Mouse (Mus musculus): ENCODE results near the gene Grid2. TPM values are rescaled to one million over a fixed set of nuclear protein-coding genes. Genes with fewer than 3 reads are reported as not detected.
"Not testable (repeated sequence)": the region's sequence is repeated elsewhere in the genome, so short reads cannot be mapped to it uniquely, and the experiment has no call there.

The Grid2 gene
- total RNA-seq (2022), result 1 to 10 TPM in 1 of 4 experiments, under 1 TPM in 2, not detected in 1; 0.03 to 1.5 (median 0.22) TPM

DNA sequence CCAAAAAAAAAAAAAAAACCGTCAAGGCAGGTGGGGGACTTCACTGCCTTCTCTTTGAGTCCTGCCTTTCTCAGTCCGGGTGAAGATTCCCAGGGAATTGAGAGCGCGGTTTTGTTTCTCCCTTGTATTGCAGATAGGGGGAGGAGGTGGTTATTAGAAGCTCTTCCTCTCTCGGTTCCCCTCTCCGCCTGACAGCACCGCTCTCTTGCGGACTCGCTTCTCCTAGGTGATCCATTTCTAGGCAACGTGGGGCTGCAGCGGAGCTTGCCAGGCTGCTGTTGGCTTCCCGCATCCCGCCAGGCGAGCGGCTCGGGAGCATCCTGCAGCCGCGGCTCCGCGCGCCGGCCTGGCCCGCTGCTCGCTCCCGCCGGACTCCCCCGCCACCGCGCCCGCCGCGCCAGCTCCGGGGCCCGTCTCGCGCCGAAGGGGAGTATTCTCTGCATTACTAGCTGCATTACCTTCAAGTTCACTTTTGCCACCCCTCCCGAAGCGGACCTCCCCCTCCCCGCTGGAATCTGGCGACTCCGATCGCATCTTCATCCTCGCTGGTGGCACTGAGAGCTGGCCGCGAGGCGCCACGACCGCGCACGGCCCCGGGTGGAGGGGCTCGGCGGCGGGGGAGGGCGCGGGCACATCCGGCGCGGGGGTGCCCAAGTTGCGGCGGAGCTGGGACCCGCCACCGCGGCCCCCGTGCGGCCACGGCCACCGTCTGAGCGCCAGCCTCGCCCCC lies at the start of gene Grid2:
TSS of gene Grid2 (plus strand) at position 51 of the 730 bp plus-strand sequence.
- DNase-seq, result no peak

DNA sequence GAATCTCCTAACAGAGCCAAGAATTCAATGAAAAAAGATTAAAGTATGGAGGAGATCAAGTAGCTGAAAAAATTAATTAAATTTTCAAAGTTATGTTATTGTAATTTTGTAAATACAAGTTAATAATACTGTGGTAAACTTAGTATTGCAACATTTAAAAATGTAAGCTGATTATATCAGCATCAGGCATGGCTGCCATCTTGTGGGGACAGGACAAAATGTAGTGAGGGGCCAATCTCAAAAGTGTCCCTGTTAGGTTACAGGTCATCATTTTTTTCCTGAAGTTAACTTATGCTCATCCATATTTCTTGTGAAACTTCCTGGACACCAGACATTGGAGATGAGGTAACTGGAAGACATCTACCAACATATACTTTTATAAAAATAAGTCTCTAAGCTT lies 4.9 kb upstream of the Grid2 start:
- no peak for DNase-seq

GRCm38 (mm10) chr6:63256556-63257405 lies 1.1 kb downstream of the Grid2 start:
- DNase-seq, result no peak

- no peak for DNase-seq
These were observed 1.8 kb downstream of the Grid2 start for GRCm38 (mm10) chr6:63257406-63257845.

DNA sequence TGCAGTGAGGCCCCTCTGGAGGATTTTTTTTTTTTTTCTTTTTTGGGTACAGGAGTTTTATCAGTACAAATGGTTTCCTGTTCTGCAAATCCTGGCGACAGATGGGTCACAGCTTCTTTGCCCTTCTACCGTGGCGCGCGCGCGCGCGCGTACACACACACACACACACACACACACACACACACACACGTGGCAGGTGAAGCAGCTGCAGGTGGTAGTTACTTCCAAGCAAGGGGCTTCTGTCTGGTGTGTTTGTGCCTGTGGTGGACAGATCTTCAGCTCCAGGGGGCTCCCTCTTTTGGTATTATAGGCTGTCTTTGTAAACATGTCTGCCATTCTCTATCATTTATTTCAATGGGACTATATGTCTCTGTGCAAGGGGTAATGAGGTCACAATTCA lies 2.2 kb downstream of the Grid2 start:
- no peak for DNase-seq

- DNase-seq, result no peak
These were observed 4.1 kb downstream of the Grid2 start for GRCm38 (mm10) chr6:63259764-63260163.

DNA sequence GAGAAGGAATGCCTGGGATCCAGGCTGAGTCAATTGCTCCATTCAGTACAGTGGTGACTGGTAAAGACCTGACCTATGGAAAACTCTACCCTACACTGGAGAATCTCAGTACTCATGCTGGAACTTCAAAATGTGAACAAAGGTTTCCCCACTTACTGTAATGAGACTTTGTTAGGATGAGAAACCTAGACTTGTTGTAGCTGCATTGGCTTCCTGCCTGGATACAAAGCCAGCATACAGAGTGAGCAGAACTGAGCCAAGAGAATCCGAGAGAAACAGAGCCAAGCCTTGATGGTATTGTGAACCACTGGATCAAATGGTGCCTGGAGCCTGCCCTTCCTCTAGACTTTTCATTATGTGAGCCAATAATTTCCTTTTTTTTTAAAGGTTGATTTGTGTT lies 28.7 kb downstream of the Grid2 start:
- DNase-seq, result no peak

DNA sequence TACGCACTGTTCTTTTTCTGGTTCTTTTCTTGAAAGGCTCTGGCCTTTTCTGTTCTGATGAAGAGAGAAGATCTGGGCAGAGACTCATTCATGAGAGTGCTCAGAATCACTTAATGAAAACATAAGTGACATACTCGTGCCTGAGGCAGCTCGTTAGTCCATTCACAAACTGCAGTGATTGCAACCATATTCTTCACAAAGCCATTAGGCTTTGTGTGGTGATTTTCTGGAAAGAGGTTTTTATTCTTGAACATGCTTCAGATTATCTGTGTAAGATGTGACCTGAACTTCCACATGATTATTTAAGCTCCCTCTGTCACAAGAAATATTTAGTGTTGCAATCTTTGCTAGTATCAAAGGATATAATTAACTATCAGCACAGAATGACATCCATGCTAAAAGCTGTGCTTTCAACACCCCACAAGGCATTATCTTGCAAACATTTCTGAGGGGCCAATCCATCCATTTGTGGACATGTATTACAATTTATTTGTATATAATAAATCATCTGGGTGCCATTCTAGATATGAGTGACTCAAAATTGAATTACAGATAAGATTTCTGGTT lies 86.8 kb downstream of the Grid2 start:
- DNase-seq, result no peak

GRCm38 (mm10) chr6:63347015-63347414 lies 91.3 kb downstream of the Grid2 start:
- no peak for DNase-seq

- no peak for DNase-seq
These were observed 125.5 kb downstream of the Grid2 start for GRCm38 (mm10) chr6:63381061-63381611.

DNA sequence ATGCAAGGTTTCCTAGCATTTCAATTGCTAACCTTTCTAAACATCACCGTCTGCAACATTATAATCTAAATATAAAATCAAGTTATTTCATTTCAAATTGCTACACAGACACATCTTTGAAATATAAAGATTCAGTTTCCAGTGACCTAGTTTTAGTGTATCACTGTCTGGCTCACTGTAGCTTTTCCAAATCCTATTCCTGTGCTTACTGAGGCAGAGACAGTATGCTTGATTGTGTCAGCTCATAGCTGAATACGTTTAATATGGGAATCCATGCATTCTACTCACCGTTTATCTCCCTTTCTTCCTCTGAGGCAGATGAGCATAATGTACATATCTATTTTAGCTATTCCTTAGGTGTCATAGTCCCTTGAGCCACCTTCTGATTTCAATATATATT lies 146.0 kb downstream of the Grid2 start:
- no peak for DNase-seq

- DNase-seq, result no peak
These were observed 161.9 kb downstream of the Grid2 start for GRCm38 (mm10) chr6:63417534-63417933.

DNA sequence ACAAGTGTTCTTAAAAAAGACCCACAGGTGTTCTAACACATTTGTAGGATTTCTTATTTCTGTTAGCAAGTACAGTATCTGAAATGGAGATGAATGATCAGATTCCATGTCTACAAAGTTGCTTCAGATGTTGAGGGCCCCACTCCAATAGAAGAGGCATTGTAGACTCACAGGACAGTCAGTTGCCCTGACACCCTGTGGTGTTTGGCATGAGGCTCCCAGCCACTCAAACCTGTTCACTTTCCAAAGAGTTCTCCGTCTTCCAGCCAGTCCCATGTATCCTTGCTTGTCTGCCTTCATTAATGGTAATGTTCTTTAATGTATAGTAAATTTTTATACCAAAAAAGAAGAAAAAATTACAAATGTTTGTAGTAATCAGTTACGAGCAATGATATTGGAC lies 177.1 kb downstream of the Grid2 start:
- no peak for DNase-seq

DNA sequence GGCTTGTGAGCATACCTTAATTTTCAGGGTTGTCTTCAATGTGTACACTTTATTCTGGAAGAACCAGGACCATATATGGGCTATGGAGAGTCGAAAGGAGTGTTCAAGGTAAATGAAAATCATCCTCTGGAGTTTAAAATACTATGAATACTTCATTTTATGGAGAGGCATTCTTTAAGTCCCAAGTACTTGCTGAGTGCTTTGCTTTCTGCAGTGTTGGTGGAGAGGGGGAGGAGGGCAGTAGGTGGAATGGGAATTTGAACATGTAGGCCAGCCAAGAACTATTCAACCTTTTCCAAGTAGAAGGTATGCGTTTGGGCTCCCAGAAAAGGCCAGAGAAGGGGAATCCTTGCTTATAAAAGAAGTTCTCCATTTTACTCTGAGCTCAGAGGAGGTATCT lies 192.5 kb downstream of the Grid2 start:
- no peak for DNase-seq

DNA sequence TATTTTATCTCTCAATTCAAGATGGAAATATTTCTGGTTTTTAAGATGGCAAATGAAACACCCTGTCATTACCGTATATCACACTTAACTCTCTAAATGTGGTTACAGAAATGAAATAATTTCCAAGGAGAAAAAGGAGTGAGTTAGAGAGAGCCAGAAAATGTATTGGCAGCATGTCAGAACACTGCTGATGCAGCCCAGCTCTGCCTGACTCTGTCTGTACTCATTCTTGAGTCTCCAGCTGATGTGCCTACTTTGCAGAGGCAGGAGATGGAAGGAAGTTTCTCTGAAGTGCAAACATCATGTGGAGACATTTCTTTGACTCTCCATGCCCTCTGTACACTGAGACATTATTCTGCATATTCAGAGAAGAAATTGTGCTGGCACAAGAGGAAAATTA lies 226.5 kb downstream of the Grid2 start:
- DNase-seq, result no peak

DNA sequence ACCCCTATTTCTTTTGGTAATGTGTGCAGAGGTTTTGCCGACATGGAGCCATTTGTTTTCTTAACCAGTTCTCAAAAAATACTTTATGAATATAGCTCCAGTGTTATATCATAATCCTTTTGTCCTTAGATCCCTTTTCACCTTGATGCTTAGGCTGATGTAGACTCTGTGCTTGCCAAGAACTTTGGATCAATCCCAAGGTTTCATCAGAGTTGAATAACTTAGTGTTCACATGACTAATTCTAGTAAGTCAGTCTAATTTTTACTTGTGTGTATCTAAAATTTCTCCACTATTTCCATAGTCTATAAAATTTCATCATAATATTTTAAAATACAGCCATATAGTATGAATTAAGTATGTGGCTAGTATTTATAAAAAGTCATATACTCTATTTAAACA lies 259.3 kb downstream of the Grid2 start:
- no peak for DNase-seq

- DNase-seq, result no peak
These were observed 260.3 kb downstream of the Grid2 start for GRCm38 (mm10) chr6:63515957-63516356.

DNA sequence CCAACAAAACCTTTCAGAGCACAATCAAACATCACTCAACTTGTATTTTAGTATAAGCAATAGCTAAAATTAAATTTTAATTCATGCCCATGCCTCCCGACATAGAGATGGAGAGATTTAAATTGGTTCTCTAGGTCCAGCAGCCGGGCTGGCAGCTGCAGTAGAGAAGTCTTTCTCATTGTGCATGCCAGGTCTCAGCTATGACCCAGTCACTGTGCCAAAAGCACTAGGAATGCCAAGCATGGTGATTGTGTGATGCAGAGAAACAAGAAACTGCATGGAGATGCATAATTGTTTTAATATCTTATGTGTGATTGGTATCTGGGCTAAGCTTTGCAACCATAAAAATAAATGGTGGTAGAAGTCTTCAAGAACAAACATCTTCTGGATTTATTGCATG lies 276.1 kb downstream of the Grid2 start:
- no peak for DNase-seq

- no peak for DNase-seq
These were observed 277.2 kb downstream of the Grid2 start for GRCm38 (mm10) chr6:63532901-63533300.

GRCm38 (mm10) chr6:63547741-63548140 lies 292.1 kb downstream of the Grid2 start:
- DNase-seq, result no peak

DNA sequence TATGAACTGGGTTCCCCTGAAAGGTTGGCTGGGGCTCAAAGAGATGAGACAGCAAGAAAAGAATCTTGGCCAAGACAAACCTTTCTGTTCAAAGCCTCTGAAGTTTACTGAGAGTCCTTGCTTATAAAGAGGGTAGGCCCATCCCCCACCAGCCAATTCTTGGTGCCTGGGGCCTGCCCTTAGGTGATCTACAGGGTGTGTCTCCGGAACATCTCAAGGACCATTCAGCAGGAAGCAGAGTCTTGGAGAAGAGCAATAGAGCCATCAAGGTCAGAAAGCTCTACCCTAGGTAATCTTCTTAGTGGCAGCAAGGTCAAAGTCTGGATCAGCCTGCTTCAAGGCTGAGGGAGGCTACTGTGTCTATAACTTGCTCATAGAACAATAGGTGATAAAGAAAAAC lies 313.1 kb downstream of the Grid2 start:
- DNase-seq, result not testable (repeated sequence)

GRCm38 (mm10) chr6:63590681-63591080 lies 335.0 kb downstream of the Grid2 start:
- DNase-seq, result no peak

- DNase-seq, result no peak
These were observed 353.9 kb downstream of the Grid2 start for GRCm38 (mm10) chr6:63609570-63609969.
